Mouse (Mus musculus): ENCODE data around the gene Celsr1.

- TF ChIP-seq MAX (IDR thresholded peaks at IDR 0.05; ENCODE audit: low read depth) = no peak
- TF ChIP-seq POLR2A (IDR thresholded peaks at IDR 0.05; ENCODE audit: insufficient read length, low read depth) = no peak
- TF ChIP-seq E2F4 (IDR thresholded peaks at IDR 0.05; ENCODE audit: insufficient read depth) = no peak
- TF ChIP-seq MYOD1 (IDR thresholded peaks at IDR 0.05; ENCODE audit: control insufficient read depth in 1 of 3, insufficient read length in 2 of 3, low read depth in 2 of 3) = no peak
- no peak for TF ChIP-seq TCF3 (IDR thresholded peaks at IDR 0.05; ENCODE audit: insufficient read length, low read depth)
- TF ChIP-seq USF1 (IDR thresholded peaks at IDR 0.05; ENCODE audit: low read depth) = no peak
- TF ChIP-seq REST (IDR thresholded peaks at IDR 0.05; ENCODE audit: insufficient read depth, insufficient read length) = no peak
- no peak for TF ChIP-seq TCF12 (IDR thresholded peaks at IDR 0.05; ENCODE audit: insufficient read depth, poor library complexity, severe bottlenecking)
- no peak for TF ChIP-seq MYOG (IDR thresholded peaks at IDR 0.05; ENCODE audit: control insufficient read depth in 1 of 3, insufficient read depth in 1 of 3, insufficient read length in 2 of 3, low read depth in 2 of 3)
- TF ChIP-seq POLR2AphosphoS2 (IDR thresholded peaks at IDR 0.05; ENCODE audit: insufficient read length, low read depth) = no peak
- TF ChIP-seq CEBPB (IDR thresholded peaks at IDR 0.05; ENCODE audit: insufficient read depth, poor library complexity, severe bottlenecking) = no peak
- no peak for TF ChIP-seq SRF (IDR thresholded peaks at IDR 0.05; ENCODE audit: control insufficient read depth, insufficient read length, low read depth)
Measured at GRCm38 (mm10) chr15:85975746-85976145, 57.8 kb downstream of the Celsr1 start.

Measured in myocyte (in vitro differentiated cells).